Mouse (Mus musculus): ENCODE data around the gene Zfp977.
"Not testable (repeated sequence)": the region's sequence is repeated elsewhere in the genome, so short reads cannot be mapped to it uniquely, and the experiment has no call there.

Gene Zfp977

DNA sequence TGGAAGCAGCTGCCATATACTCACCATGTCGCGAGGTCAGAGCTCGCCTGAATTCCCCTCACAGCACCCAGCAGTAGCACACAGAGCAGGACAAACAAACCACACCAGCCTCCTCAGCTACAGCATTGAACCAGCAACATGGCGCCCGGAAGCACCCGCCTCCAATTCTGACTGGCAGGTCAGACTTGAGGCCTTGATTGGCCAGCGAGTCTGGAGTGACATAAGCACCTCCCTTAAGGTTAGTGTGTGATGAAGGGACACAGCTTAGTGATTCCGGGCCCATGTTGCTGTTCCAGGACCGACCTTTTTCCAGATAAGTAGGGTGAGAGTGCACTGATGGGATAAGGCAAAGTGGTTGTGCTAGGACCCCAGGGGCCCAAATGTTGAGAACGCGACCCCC lies at the start of gene Zfp977:
Gene Zfp977, minus strand, starts transcription at position 135 of the 400 bp plus-strand sequence.
- not testable (repeated sequence) for DNase-seq (ENCODE audit: low spot score)

DNA sequence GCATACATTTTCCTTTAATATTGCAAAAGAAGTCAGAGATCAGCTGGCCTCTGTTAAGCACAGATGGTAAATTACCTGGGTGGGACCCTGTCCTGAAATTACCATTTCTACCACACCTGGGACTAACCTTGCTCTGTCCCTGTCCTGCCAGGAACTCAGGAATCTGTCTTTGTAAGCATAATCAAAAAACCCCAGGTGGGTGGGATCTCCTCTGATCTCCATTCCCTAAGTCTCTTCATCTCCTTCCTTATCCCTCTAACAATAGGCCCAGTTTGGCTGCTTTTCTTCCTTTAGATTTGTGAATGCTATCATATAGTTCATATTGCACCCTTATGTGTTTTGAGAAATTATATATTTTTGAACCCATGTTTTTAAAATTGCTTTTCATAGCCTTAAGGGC lies 38.7 kb upstream of the Zfp977 start:
- not testable (repeated sequence) for DNase-seq (ENCODE audit: low spot score)

DNA sequence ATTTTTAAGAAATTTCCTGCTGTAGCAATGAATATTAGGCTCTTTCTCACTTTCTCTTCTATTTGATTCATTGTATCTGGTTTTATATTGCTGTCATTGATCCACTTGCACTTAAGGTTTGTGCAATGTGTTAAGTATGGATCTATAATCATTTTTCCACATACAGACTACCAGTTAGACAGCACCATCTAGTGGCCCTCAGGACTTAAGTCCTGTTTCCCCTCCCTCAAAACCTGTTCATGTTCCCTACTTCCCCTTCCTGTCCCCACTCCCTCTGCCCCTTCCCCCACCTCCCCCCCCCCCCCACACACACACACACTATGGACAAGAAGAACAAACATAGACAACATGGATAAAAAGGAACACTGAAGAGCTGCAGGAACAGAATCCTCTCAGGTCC lies 3.3 kb upstream of the Zfp977 start:
- DNase-seq (ENCODE audit: low spot score), result not testable (repeated sequence)

DNA sequence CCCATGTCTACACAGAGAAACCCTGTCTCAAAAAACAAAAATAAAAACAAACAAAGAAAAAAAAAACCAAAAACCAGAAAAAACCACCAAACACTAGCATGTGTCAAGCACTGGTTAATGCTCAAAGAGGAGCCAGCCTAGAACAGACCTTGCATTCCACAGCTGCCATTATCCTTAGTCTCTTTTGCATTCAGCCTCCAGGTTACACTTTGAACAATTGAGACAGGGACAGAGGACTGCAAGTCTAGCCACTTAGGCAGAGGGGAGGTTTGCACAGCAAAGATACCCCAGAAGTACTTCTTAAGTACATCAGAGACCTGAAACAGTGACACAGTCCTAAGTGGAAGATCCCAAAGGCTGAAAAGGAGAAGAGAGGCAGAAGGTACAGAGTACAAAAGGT lies 1.0 kb downstream of the Zfp977 start:
- DNase-seq (ENCODE audit: low spot score), result not testable (repeated sequence)

DNA sequence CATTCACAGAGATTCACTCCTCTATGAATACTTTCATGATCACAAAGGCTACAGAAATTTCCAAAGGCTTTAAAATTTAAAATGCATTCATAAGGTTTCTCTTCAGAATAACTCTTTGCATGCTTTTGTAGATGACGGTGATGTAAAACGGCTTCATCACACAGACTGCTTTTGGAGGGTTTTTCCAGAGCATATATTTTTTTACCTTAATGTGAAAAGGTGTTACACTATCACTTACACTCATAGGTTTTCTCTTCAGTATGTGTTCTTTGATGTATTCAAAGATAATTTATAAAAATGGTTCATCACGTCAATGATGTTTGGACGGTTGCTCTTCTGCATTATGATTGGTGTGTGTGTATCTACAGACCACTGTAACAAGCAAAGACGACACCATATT lies 13.9 kb downstream of the Zfp977 start, which contains the start of gene Gm21028:
Gene Gm21028, minus strand, starts transcription at position 101 of the 400 bp plus-strand sequence.
- no peak for DNase-seq (ENCODE audit: low spot score)

DNA sequence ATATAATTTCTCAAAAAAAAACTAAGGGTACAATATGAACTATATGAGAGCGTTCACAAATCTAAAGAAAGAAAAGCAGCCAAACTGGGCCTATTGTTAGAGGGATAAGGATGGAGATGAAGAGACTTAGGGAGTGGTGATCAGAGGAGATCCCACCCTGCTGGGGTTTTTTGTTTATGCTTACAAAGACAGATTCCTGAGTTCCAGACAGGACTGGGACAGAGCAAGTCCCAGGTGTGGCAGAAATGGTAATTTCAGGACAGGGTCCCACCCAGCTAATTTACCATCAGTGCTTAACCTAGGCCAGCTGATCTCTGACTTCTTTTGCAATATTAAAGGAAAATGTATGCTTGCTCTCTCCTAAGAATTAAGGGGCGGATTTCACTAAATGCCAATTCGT lies 40.6 kb downstream of the Zfp977 start:
- DNase-seq (ENCODE audit: low spot score), result no peak

Data from urinary bladder, postnatal 10 days (tissue).